Mouse (Mus musculus) adipocyte (in vitro differentiated cells): ENCODE measurements around the gene Orm2.

ENCODE experiments used
- DNase-seq: peaks from one replicate; pipeline ENCODE4 v3.0.0-alpha.2; 2016; ENCODE audit warnings: low spot score

The Orm2 gene

DNA sequence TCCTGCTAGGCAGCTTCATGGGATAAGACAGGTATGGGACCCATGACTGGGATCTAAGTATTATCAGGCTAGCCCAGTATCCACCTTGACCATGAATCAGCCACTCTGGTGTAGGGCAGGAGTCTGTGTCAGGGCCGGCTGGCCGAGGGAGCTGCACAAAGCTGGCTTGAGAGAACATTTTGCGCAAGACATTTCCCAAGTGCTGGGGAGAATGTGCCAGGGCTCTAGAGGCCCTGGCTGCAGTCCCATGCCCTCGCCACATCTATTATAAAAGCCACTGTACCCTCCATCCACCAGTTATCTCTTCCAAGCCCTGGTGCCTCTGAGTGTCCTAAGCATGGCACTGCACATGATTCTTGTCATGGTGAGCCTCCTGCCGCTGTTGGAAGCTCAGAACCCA, at the start of gene Orm2:
Orm2 (plus strand) TSS at position 300 of the 400 bp plus-strand sequence.
- peak; percentile 94 for DNase-seq

DNA sequence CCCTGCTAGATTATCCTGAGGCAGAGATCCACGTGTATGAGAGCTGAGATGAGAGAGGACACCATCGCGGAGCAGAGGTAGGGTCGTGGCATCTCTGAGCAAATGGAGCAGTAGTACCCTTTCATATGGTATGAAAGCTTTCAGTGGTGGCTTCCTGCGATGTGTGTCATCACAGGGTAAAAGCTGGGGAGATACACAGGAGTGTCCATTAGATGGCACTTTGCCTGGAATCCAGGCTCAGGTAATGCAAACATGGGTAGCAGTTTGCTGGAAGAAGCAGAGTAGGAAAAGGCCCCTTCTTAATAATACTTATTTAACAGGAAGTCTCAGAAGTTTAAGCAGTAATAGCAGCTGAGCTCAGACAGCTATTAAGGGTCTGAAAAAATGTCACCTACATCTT, 48.2 kb upstream of the Orm2 start:
- DNase-seq = no peak

- DNase-seq = peak; percentile 72
These were observed 46.0 kb upstream of the Orm2 start for GRCm38 (mm10) chr4:63316076-63316746.

GRCm38 (mm10) chr4:63319566-63319965, 42.7 kb upstream of the Orm2 start:
- peak; percentile 70 for DNase-seq

DNA sequence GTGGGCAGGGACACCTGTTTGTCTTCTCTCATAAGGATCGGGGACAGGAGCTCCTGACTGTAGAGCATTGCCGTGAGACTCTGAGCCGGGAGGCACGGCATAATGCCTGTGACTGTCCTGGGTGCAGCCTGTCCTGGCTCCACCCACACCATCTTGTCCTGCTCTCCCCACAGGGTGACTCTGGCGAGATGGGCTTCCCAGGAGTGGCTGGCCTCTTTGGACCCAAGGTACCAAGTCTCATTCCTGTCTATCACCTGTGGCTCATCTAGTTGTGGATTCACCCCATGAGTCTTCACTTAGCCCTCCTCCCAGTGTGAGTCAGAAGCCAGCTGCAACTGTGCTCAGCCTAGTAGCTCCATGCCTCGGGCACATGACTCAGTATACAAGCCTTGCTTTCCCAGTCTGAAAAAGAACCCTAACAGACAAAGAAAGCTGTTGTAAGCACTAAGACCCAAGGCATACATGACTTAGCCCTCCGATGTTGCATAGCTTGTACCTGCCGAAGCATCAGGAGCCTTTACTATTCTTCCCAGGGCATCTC, 38.9 kb upstream of the Orm2 start:
- DNase-seq = no peak

DNA sequence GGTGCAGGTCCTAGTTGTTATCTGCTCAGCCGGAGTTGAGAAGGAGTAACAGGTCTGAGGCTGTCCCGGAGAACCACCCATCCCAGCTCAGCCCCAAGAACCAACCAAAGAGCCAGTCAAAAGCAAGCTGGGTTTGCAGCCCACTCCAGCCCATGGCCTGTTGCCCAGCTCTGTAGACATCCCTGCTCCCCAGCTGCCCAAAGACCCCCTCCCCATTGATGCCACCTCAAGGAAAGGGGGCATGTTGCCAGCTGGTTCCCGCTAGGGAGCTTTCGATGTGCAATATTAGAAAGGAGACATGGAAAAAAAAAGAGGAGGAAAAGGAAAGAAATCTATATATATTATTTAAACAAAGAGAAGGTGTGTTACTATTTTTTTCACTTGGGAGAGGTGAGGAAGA, 28.8 kb upstream of the Orm2 start:
- DNase-seq = no peak

- no peak for DNase-seq
These were observed 23.7 kb upstream of the Orm2 start for GRCm38 (mm10) chr4:63338414-63339076.

DNA sequence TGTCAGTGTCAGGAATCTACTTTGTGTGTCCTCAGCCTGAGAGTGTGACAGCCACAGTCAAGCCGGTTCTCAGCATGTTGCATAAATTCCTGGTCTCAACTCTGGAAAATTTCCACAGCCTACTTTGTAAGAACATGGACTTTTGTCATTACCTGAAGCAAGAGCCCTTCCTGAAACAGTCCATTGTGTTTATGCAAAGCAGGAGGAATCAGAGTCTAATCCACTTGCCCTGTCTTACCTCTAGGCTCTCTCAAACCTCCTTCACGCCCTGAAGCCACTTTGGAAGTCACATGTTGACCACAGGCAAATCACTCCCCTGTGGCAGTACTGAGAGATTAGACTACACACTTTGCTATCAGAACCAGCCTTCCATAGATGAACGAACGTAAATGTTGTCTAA, 19.8 kb upstream of the Orm2 start:
- no peak for DNase-seq

- DNase-seq = peak; percentile 12
These were observed 18.6 kb upstream of the Orm2 start for GRCm38 (mm10) chr4:63343608-63344007.

DNA sequence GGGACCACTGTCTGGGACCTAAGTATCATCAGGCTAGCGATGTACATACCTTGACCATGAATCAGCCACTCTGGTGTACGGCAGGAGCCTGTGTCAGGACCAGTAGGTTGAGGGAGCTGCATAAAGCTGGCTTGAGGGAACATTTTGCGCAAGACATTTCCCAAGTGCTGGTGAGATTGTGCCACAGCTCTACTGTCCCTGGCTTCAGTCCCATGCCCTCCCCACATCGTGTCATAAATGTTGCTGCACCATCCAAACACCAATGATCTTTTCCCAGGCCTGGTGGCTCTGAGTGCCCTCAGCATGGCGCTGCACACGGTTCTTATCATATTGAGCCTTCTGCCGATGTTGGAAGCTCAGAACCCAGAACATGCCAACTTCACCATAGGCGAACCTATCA, 18.0 kb upstream of the Orm2 start, which contains the start of gene Orm1:
Orm1 (plus strand) TSS at position 266 of the 400 bp plus-strand sequence.
- DNase-seq = peak; percentile 96

DNA sequence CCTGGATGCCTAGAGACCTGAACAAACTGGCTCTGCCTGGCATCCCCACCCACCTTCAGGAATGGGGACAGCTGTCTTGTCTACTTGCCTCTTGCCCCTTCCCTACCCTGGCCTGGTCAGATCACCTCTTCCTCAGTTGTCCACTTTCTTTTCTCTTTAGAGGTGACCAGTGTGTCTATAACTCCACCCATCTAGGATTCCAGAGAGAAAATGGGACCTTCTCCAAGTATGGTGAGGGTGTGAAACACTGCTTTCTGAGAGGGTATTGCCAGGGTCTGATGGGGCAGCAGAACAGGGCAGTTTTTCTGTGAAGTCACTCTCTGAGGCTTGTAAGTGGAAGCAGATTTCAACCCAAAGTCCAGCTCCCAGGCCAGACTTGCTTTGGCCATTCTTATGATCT, 17.0 kb upstream of the Orm2 start:
- peak; percentile 67 for DNase-seq

DNA sequence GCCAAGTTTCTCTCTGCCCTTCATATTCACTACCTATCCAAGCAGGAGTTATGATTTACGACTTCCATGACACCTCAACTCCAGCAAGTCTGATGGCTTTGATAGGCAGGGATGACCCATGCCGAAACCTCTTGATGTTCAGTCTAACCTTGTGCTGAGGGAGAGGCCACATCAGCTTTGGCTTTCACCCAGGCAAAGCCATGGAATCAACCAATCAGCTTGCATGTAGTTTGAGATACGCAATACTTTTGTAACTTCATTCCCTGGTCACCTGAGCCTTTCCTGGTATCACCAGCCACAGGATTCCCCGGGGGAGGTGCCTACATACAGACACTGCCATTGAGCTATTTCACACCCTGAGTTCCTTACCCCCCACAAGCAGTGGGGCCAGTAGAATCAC, 15.6 kb upstream of the Orm2 start:
- DNase-seq = no peak

DNA sequence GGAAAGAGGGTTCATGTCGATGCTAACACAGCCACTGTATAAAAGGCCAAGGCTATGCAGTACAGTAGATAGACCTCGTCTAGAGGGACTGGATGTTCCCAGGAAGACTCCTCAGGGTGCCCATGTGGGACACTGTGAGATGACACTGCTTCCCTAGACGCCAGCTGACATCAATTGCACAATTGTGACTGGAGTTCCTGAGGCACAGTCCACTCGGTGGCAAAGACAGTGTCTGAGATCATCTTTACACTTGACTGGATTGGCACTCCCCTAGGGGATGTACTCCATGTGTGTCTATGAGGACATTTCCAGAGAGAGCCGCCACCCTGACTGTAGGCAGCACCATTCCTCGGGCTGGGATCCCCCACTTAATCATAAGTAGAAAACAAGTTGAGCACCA, 13.7 kb upstream of the Orm2 start:
- peak; percentile 46 for DNase-seq

- DNase-seq = peak; percentile 75
These were observed 6.2 kb upstream of the Orm2 start, which contains the start of gene Orm3 for GRCm38 (mm10) chr4:63355877-63356665. Gene Orm3, plus strand, starts transcription at chr4:63356162.

DNA sequence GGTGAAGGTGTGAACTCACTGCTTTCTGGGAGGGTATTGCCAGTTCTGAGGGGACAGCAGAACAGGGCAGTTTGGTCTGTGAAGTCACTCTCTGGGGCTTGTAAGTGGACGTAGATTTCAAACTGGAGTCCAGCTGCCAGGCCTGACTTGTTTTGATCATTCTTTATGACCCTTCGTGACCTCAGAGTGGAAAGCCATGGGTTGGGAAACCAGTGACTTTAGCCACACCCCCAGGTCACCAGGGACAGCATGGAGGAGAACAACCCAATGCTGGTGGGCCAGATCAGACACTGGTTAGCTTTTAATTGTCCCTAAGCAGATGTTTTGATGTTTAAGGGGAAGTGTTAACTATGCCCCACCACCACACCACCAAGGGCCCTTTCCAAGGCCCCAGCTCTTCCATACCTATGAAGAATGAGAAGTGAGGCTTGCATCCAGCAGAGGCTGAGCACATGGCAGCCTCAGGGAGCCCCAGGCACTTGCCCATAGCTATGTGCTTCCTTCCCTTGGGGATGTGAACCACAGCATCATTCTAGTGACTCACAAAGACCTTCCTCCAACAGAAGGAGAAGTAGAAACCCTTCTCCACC, 5.2 kb upstream of the Orm2 start:
- DNase-seq = peak; percentile 79

DNA sequence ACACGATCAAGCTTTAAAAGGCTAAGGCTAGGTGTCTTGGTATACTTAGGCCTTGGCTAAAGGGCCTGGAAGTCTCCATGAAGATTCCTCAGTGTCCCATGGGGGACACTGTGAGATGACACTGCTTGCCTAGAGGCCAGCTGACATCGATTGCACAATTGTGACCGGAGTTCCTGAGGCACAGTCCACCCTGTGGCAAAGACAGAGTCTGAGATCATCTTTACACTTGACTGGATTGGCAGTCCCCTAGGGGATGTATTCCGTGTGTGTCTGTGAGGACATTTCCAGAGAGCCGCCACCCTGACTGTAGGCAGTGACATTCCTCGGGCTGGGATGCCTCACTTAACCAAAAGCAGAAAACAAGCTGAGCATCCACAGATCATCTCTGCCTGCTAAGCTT, 2.4 kb upstream of the Orm2 start:
- peak; percentile 46 for DNase-seq

- peak; percentile 78 for DNase-seq
These were observed 6.3 kb downstream of the Orm2 start for GRCm38 (mm10) chr4:63368577-63368976.

DNA sequence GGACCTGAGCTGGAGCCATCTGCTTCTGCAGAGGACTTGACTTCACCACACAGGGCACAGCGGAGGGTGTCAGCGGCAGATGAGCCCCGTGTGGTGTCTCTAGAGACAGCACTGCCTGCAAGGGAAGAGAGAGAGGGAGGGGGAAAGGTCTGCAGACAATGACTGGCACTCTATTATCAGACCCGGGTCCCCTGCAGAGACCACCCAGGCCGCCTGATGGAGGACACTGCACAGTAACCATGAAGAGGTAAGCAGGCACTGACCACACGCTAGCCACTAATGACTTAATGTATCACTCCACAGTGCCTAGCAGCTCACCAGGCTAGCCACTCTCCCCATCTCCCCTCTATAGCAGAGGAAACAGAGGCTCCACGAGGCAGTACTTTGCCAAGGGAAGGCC, 8.6 kb downstream of the Orm2 start:
- no peak for DNase-seq

- peak; percentile 49 for DNase-seq
These were observed 9.6 kb downstream of the Orm2 start for GRCm38 (mm10) chr4:63371890-63372289.

DNA sequence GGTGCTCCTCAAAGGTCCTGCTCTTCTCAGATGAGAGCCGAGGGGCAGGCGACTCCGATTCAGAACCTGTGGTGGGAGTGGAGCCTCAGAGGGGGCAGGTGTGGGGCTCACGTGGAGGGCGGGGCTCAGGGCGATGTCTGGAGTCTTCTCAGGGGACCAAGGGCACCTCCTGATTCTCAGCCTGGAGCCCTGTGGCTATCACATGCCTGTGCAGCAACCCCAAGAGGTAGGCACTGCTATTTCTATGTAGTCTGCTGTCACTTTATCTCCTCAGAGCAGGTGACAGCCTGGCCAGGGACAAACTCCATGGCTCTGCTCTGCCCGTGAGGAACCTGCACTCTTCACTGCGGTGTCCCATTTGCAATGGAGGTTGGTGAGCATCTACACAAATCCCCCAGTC, 11.2 kb downstream of the Orm2 start:
- no peak for DNase-seq

DNA sequence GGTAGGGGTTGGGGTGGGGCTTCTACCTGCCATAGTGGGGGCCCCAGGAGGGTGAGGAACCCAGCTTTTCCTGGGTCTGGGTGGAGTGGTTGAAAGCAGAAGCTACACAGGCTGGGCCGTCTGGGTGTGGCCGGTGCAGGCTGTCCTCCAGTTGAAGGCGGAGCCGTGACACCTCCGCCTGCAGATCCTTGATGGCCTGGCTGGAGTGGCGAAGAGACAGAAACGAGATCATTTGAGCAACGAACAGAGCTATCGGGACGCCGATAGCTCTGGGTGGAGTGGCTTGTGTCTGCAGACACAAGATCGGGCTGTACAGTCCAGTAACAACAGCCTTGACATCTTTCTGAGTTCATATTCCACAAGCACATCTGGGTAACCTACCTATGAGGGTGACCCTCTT, 12.1 kb downstream of the Orm2 start:
- no peak for DNase-seq

DNA sequence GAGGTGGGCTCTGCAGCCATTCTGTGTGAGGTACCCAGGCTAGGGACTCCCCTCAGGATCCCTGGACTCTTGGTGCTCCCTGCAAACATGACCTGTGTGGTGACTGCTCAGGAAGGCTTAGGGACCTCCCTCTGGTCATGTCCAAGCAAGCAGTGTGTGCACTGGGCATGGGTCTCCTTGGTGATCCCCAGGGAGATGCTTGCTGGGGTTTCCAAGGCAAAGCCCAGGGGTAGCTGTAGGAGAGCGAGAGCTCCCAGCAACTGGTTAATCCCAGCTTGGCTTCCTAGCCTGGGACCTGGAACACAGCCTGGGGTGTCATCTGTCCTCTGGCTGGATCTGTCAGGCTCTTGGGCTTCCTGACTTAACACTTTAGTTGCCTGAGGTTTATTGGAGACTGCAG, 13.1 kb downstream of the Orm2 start:
- peak; percentile 55 for DNase-seq
